Mouse (Mus musculus) gastrocnemius, adult 2 months (tissue): ENCODE measurements around the gene Kcnk3. TPM values are rescaled to one million over a fixed set of nuclear protein-coding genes. Genes with fewer than 3 reads are reported as not detected.
A peak's percentile ranks its signal among the peaks of the same experiment; 100 is the strongest.

Source experiments
- DNase-seq: peaks from one replicate; pipeline ENCODE4 v3.0.0; 2022
- H3K27ac ChIP-seq: fragments of 200-600 bp; 2 replicates; pipeline ENCODE4 v1.8.1; 2022; ENCODE audit warnings: mild to moderate bottlenecking
- H3K4me3 ChIP-seq: fragments of 200-600 bp; 2 replicates; pipeline ENCODE4 v1.8.1; 2022; ENCODE audit warnings: mild to moderate bottlenecking, moderate library complexity
- CTCF ChIP-seq: fragments of 200-600 bp; IDR thresholded peaks from 2 replicates; pipeline ENCODE4 v1.8.1; 2022; ENCODE audit warnings: antibody characterized with exemption, mild to moderate bottlenecking, moderate library complexity
- intact Hi-C: fragments of 180-260 bp; cut with DNase I; formaldehyde crosslinking; loops from one replicate; pipeline ENCODE4 v1.15.1; 2025
- total RNA-seq, 2 experiments: library from RNA; stranded (reverse); gene quantifications; 2 replicates each; pipeline ENCODE4 v1.2.3; 2021

The Kcnk3 gene
- total RNA-seq, 2 experiments from 2014 or later = 0.26 to 0.33 TPM

- Histone ChIP-seq H3K4me3 (no peak overlapping the region), H3K27ac (no peak overlapping the region)
- no peak for DNase-seq
- intact Hi-C loops = no loop called here
- TF ChIP-seq CTCF = no peak
Observed at GRCm38 (mm10) chr5:30591205-30591731, 3.3 kb downstream of the Kcnk3 start.

- H3K27ac ChIP-seq = no peak overlapping the region
- no peak overlapping the region for H3K4me3 ChIP-seq
- no peak for DNase-seq
- no peak for TF ChIP-seq CTCF
- intact Hi-C loops = no loop called here
Observed at GRCm38 (mm10) chr5:30591786-30592185, 3.8 kb downstream of the Kcnk3 start.

- H3K4me3 ChIP-seq = no peak overlapping the region
- intact Hi-C loops = no loop called here
- H3K27ac ChIP-seq = no peak overlapping the region
- DNase-seq = no peak
- TF ChIP-seq CTCF = no peak
Observed at GRCm38 (mm10) chr5:30592279-30592980, 4.5 kb downstream of the Kcnk3 start.

DNA sequence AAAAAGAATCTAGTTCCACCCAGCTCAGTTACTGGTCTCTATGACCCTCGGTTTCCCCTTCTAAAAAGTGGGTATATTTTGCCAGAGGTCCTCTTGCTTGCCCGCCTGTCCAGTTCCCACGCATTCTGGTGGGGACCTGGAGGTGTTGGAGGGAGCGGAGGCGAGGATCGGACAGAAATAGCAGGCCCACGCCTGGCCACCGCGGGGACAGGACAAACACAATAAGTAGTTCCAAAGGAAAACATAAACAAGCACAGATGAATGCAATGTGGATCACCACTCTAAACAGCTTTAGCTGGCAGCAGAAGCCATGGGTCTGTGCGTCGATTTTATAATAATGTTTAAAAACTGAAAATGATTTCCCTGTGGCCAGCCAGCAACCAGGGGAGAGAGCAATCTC lies 5.4 kb downstream of the Kcnk3 start:
- H3K27ac ChIP-seq = 0 out of 2 replicates have a peak overlapping the region, but pooled peaks have one; percentile 7
- intact Hi-C loops = no loop called here
- TF ChIP-seq CTCF = no peak
- no peak for DNase-seq
- H3K4me3 ChIP-seq = no peak overlapping the region

- DNase-seq = no peak
- TF ChIP-seq CTCF = no peak
- H3K4me3 ChIP-seq = no peak overlapping the region
- H3K27ac ChIP-seq = 0 out of 2 replicates have a peak overlapping the region, but pooled peaks have one; percentile 7
- intact Hi-C loops = no loop called here
Observed at GRCm38 (mm10) chr5:30593811-30594504, 6.0 kb downstream of the Kcnk3 start.

GRCm38 (mm10) chr5:30594953-30595560 lies 7.1 kb downstream of the Kcnk3 start:
- intact Hi-C loops = no loop called here
- TF ChIP-seq CTCF = no peak
- no peak overlapping the region for H3K4me3 ChIP-seq
- no peak for DNase-seq
- H3K27ac ChIP-seq = no peak overlapping the region

DNA sequence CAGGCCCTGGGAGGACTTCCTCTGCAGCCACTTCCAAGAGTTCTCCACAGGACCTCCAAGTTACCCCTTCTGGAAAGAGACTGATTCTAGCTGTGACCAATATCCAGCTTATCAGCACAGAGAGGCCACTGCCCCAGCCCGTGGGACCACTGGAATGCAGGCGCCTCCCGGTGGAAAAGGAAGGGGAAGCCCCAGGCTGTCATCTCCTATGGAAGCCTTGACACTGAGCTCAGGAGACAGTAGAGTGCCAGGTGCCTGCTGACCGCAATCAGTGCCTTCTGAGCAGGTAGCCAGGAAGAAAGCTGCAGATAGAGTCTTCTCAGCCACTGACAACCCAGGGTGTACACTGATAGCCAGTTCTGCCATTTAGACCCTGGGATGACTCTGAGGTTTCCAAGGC lies 13.4 kb downstream of the Kcnk3 start:
- intact Hi-C loops = no loop called here
- TF ChIP-seq CTCF = no peak
- no peak overlapping the region for H3K4me3 ChIP-seq
- no peak for DNase-seq
- no peak overlapping the region for H3K27ac ChIP-seq

- intact Hi-C loops = no loop called here
- TF ChIP-seq CTCF = no peak
- no peak for DNase-seq
- Histone ChIP-seq H3K4me3 (no peak overlapping the region), H3K27ac (no peak overlapping the region)
Observed at GRCm38 (mm10) chr5:30603255-30603654, 15.3 kb downstream of the Kcnk3 start.

- intact Hi-C loops = no loop called here
- no peak for TF ChIP-seq CTCF
- Histone ChIP-seq H3K4me3 (no peak overlapping the region), H3K27ac (no peak overlapping the region)
- no peak for DNase-seq
Observed at GRCm38 (mm10) chr5:30603926-30604325, 16.0 kb downstream of the Kcnk3 start.

DNA sequence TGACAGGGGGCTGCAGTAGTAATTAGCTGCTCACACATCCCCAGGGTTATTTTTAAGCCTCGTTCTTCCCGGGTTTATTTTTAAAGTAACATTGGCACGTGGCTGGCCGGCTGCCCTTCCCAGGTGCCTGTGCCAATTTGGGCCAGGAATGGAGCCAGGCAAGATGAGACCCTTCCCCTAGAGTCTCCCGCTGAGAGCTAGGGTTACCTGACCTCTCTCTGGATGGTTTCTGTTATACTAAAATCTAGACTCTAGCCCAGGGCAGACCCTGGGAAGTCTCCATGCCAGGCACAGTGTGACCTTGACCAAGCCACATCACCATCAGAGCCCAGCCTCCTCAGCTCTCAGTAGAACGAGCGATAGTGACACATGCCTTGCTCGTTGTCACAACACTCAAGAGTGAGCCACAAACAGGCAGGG lies 16.8 kb downstream of the Kcnk3 start:
- intact Hi-C loops = no loop called here
- no peak overlapping the region for H3K4me3 ChIP-seq
- TF ChIP-seq CTCF = no peak
- DNase-seq = no peak
- no peak overlapping the region for H3K27ac ChIP-seq

DNA sequence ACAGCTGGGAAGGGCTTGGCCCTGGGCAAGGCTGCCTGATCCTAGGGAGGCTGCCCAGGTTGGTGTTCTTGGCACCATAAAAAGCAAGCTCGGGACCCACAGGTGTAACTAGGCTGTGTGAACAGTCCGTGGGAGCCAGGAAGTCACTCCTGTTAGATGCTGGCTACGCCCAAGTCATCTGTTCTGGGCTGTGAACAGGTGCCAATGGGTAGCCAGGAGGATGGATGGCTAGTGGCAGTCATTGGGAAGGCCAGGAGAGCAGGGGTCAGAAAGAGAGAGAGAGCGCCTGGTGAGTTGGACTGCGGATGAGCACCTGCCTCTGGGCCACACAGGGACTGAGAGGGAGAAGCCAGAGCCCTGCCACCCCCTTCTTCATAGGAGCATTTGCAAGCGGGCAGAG lies 17.7 kb downstream of the Kcnk3 start:
- Histone ChIP-seq H3K27ac (no peak overlapping the region), H3K4me3 (no peak overlapping the region)
- no peak for DNase-seq
- intact Hi-C loops = no loop called here
- TF ChIP-seq CTCF = no peak

GRCm38 (mm10) chr5:30606424-30607073 lies 18.6 kb downstream of the Kcnk3 start:
- intact Hi-C loops = no loop called here
- no peak overlapping the region for H3K27ac ChIP-seq
- DNase-seq = peak; percentile 91

DNA sequence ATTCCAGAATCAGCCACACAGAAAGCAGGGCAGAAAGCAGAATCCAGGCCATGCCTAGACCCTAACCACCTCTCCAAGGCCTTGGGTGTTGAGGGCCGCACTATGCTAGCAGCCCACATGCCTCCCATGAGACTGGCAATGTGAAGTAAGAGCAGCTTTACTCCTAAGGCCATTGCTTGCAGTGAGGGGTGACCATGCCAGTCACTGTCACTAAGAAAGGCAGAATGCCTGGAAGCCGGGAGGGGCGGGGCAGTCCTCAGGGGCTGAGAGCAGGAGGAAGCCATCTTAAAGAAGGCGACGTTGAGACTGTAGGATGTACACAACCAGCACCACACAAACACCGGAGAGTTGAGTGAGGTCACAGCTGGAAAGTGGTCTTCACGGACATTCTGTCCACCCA lies 21.1 kb downstream of the Kcnk3 start:
- Histone ChIP-seq H3K27ac (no peak overlapping the region), H3K4me3 (no peak overlapping the region)
- DNase-seq = no peak
- no peak for TF ChIP-seq CTCF
- intact Hi-C loops = no loop called here

More at GRCm38 (mm10) chr5:30606424-30607073, 18.6 kb downstream of the Kcnk3 start:
- TF ChIP-seq CTCF = no peak
- H3K4me3 ChIP-seq = no peak overlapping the region
